In genomic region chr9:113811957-113812670, GRCm38 (mm10) we compare ENCODE assay signal across 8 mouse cellular contexts.
A peak's percentile ranks its signal among the peaks of the same experiment; 100 is the strongest.
DNase-seq lines count a peak whose midpoint lies in the region; ATAC-seq and TF ChIP-seq lines count a peak whose summit lies in the region.

No protein-coding gene starts in this region.

- no peak for TF ChIP-seq CTCF in liver, postnatal 0 days (IDR thresholded peaks at IDR 0.05; ENCODE audit: low read depth)

- WGBS in heart, embryonic 10.5 days: 48% methylated on average over 9 of the region's 9 CpGs
- 32% methylated on average over 9 of the region's 9 CpGs for WGBS in liver, postnatal 0 days (ENCODE audit: insufficient replicate concordance)

- H3K9me3 ChIP-seq in heart, embryonic 10.5 days: no peaks in the 10 kb centered on the region
- H3K9me3 ChIP-seq in liver, postnatal 0 days (ENCODE audit: low read length): no peaks in the 10 kb centered on the region

- peak; percentile 82 for ATAC-seq in frontal cortex, adult (ENCODE audit: low TSS enrichment)
- ATAC-seq in liver, postnatal 0 days: peak; percentile 78

- peak overlapping the region; percentile 51 for H3K4me2 ChIP-seq in liver, postnatal 0 days (ENCODE audit: low read depth, low read length)

- no peaks in the 10 kb centered on the region for H3K27me3 ChIP-seq in heart, embryonic 10.5 days (ENCODE audit: insufficient read depth, poor library complexity, severe bottlenecking)
- no peaks in the 10 kb centered on the region for H3K27me3 ChIP-seq in liver, postnatal 0 days (ENCODE audit: insufficient read depth, low read length)

- H3K27ac ChIP-seq in heart, embryonic 10.5 days: no peak overlapping the region
- no peak overlapping the region for H3K27ac ChIP-seq in liver, postnatal 0 days (ENCODE audit: low read depth)

- no peak for TF ChIP-seq EP300 in liver, postnatal 0 days (IDR thresholded peaks at IDR 0.05; ENCODE audit: low read depth)

- H3K9ac ChIP-seq in liver, postnatal 0 days (replicated peaks): no peak overlapping the region

- peak overlapping the region; percentile 35; the same call in 1 of the 2 replicates for H3K4me3 ChIP-seq in heart, embryonic 10.5 days
- peak overlapping the region; percentile 28 for H3K4me3 ChIP-seq in liver, postnatal 0 days (ENCODE audit: low read depth, low read length)

- no peak for DNase-seq in heart, embryonic 10.5 days (ENCODE audit: low spot score)
- DNase-seq in heart, postnatal 25 days (ENCODE audit: low spot score): no peak
- DNase-seq in cerebellum, adult 11 months: peak; percentile 53
- DNase-seq in kidney, postnatal 4 days: peak; percentile 19 to 29
- peak; percentile 31 for DNase-seq in liver, postnatal 0 days
- peak; percentile 81 to 89 for DNase-seq in right cerebral cortex, postnatal 10 days (ENCODE audit: low spot score in 2 of 2)
- DNase-seq in ovary, postnatal 14 days (ENCODE audit: low spot score): no peak

- H3K4me1 ChIP-seq in heart, embryonic 10.5 days: peaks cover 11% of the 10 kb centered on the region; the same call in 1 of the 2 replicates
- H3K4me1 ChIP-seq in liver, postnatal 0 days (ENCODE audit: insufficient read depth): no peaks in the 10 kb centered on the region; the same call in 1 of the 2 replicates

- intact Hi-C loops in heart, postnatal 25 days (cut with DNase I): no loop called here

- no peaks in the 10 kb centered on the region for H3K36me3 ChIP-seq in heart, embryonic 10.5 days
- peaks cover 4% of the 10 kb centered on the region; the same call in 1 of the 2 replicates for H3K36me3 ChIP-seq in liver, postnatal 0 days (replicated peaks; ENCODE audit: insufficient read depth, low read length)

Comparison
In these comparisons a context has a peak if more than half of its experiments do, and no peak if none do; other contexts are left out.
1. DNase-seq: peak in cerebellum, adult 11 months (single experiment), kidney, postnatal 4 days (2 of 2), liver, postnatal 0 days (single experiment) and right cerebral cortex, postnatal 10 days (2 of 2); none in heart, embryonic 10.5 days (single experiment), heart, postnatal 25 days (single experiment) and ovary, postnatal 14 days (single experiment).